8 mouse cellular contexts compared by ENCODE assay signal in genomic region chr19:53257631-53258560, GRCm38 (mm10). TPM values are rescaled to one million over a fixed set of nuclear protein-coding genes. Genes with fewer than 3 reads are reported as not detected.
DNase-seq lines count a peak whose midpoint lies in the region.

No protein-coding gene starts in this region.

- DNase-seq in cerebellum, adult 11-12 months = peak; percentile 49
- DNase-seq in cerebellum, adult 11 months = no peak
- peak; percentile 26 for DNase-seq in lung, postnatal 10 days
- no peak for DNase-seq in lung, postnatal 36 days
- peak; percentile 85 for DNase-seq in liver
- DNase-seq in spleen, postnatal 36 days (ENCODE audit: low spot score in 2 of 2) = peak; percentile 70 to 87
- no peak for DNase-seq in adrenal gland, postnatal 25 days
- no peak for DNase-seq in thymus, postnatal 25 days

RNA-seq across cellular contexts. Expression of gene Mxi1, which starts 52.4 kb away (rescaled TPM):
- total RNA-seq in adrenal gland, postnatal 25 days (2021) = 33.6 and 40.2 TPM in 2 replicates

Comparison
In these comparisons a context has a peak if more than half of its experiments do, and no peak if none do; other contexts are left out.
1. DNase-seq: peak in cerebellum, adult 11-12 months (single experiment), lung, postnatal 10 days (single experiment), liver (single experiment) and spleen, postnatal 36 days (2 of 2); none in cerebellum, adult 11 months (single experiment), lung, postnatal 36 days (single experiment), adrenal gland, postnatal 25 days (single experiment) and thymus, postnatal 25 days (single experiment).